Mouse (Mus musculus): ENCODE data around the gene Fbxl4. TPM values are rescaled to one million over a fixed set of nuclear protein-coding genes. Genes with fewer than 3 reads are reported as not detected.
"Not testable (repeated sequence)": the region's sequence is repeated elsewhere in the genome, so short reads cannot be mapped to it uniquely, and the experiment has no call there.

Gene Fbxl4
- polyA plus RNA-seq (2016; fragmentation: Nextera tagmentation; extraction: Ambion mirVana), result 9.2 and 10.7 TPM in 2 replicates

DNA sequence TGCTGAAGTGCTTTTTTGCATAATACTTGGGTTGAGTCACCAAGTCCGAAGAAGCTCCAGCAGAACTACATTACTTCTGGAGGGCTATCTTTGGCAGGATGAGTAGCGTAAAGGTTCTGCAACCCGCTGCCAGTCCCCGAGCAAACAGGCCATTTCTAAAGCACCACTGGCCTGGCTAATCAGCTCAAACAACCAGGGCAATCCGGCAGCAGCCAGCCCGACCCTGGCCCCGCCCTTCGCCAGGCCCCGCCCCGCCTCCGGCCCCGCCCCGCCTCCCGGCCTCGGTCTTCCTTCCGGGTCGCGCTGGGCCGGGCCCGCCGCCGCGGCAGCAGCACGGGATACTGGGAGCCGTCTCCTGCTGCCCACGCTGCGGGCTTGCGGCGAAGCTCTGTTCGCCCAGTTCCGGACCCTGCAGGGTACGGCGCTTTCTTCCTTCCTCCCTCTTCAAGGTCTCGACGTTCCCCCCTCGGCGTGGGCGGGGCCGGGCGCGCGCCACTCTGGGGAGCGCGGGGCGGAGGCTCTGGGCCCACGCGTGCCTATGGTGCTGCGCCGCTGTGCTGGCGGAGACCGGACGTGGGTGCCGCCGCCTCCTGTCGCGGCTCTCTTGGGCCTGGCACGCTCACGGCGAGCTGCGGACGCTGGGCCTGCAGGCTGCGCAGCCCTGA is at the start of gene Fbxl4:
Gene Fbxl4 (plus strand): TSS at position 278 of the 665 bp plus-strand sequence.
- no peaks in the 10 kb centered on the region for H3K27me3 ChIP-seq
- H3K9me3 ChIP-seq, result no peaks in the 10 kb centered on the region
- peak within 1 kb of the TSS; percentile 93 for H3K27ac ChIP-seq
- H3K9ac ChIP-seq, result peak within 1 kb of the TSS; percentile 85
- H3K36me3 ChIP-seq, result no peaks in the 10 kb centered on the region
- under 1% methylated on average over 50 of the region's 62 CpGs for WGBS
- H3K4me1 ChIP-seq, result peaks cover 9% of the 10 kb centered on the region
- ATAC-seq (ENCODE audit: insufficient number of reproducible peaks, insufficient read depth, low FRiP score, low TSS enrichment), result peak; percentile 94
- peak within 1 kb of the TSS; percentile 69 for H3K4me3 ChIP-seq
- peak within 1 kb of the TSS; percentile 62 for H3K4me2 ChIP-seq (replicated peaks)

DNA sequence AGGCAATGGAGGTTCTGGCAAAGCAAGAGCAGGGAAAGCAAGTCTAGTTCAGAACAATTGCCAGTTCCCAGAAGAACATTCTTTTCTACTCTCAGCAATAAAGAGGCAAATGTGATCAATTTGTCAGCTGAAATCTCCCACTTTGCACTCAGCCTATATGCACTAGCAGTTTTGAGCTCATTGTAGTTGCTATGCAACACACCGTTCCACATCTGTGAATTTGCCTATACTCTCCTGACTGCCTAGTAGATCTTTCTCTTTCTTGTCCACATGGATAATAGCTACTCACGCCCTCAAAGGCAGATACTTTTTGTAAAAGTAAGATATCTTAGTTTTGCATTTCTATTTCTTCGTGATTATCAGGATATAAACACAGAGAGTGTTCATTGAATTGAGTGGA is 42.8 kb upstream of the Fbxl4 start:
- WGBS, result 87% methylated on average over 3 of the region's 3 CpGs
- Histone ChIP-seq H3K36me3 (no peaks in the 10 kb centered on the region), H3K4me2 (replicated peaks) (no peak overlapping the region), H3K4me3 (no peak overlapping the region), H3K9ac (no peak overlapping the region), H3K9me3 (no peaks in the 10 kb centered on the region), H3K4me1 (no peaks in the 10 kb centered on the region), H3K27ac (no peak overlapping the region), H3K27me3 (no peaks in the 10 kb centered on the region)
- ATAC-seq (ENCODE audit: insufficient number of reproducible peaks, insufficient read depth, low FRiP score, low TSS enrichment), result no peak

- no peaks in the 10 kb centered on the region for H3K36me3 ChIP-seq
- no peaks in the 10 kb centered on the region for H3K4me1 ChIP-seq
- no peaks in the 10 kb centered on the region for H3K9me3 ChIP-seq
- no peak overlapping the region for H3K4me2 ChIP-seq (replicated peaks)
- ATAC-seq (ENCODE audit: insufficient number of reproducible peaks, insufficient read depth, low FRiP score, low TSS enrichment), result no peak
- 69% methylated on average over 8 of the region's 8 CpGs for WGBS
- no peak overlapping the region for H3K9ac ChIP-seq
- H3K27me3 ChIP-seq, result no peaks in the 10 kb centered on the region
- no peak overlapping the region for H3K27ac ChIP-seq
- no peak overlapping the region for H3K4me3 ChIP-seq
Measured at GRCm38 (mm10) chr4:22342816-22343573, 14.3 kb upstream of the Fbxl4 start.

- not testable (repeated sequence) for H3K9ac ChIP-seq; ATAC-seq (ENCODE audit: insufficient number of reproducible peaks, insufficient read depth, low FRiP score, low TSS enrichment); H3K9me3 ChIP-seq; H3K4me1 ChIP-seq; H3K4me3 ChIP-seq; H3K36me3 ChIP-seq; H3K4me2 ChIP-seq (replicated peaks); H3K27me3 ChIP-seq; H3K27ac ChIP-seq
- 93% methylated on average over 4 of the region's 4 CpGs for WGBS
Measured at GRCm38 (mm10) chr4:22349086-22349485, 8.3 kb upstream of the Fbxl4 start.

DNA sequence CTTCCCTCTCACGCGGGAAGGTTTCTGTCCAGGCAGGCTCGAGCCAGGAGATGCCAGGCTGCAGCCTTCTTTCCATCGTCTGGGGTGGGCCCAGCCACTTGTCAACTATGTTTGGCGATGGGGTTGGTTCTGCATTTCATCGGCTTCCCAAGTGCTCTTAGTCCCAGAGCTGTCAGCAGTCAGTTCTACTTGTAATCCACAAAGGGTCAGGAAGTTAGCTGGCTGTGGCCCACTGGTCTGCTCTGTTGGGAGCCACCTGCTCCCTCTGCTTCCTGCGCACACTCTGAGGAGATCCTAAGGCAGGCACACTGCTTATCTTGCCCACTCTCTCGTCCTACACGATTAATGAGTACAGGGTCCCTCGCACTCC is 573 bp downstream of the Fbxl4 start:
- Histone ChIP-seq H3K4me3 (peak overlapping the region; percentile 69), H3K4me2 (replicated peaks) (peak overlapping the region; percentile 62), H3K27me3 (no peaks in the 10 kb centered on the region), H3K36me3 (no peaks in the 10 kb centered on the region), H3K27ac (peak overlapping the region; percentile 93), H3K9ac (peak overlapping the region; percentile 85), H3K4me1 (peaks cover 9% of the 10 kb centered on the region), H3K9me3 (no peaks in the 10 kb centered on the region)
- peak; percentile 65 for ATAC-seq (ENCODE audit: insufficient number of reproducible peaks, insufficient read depth, low FRiP score, low TSS enrichment)
- WGBS, result 12% methylated on average over 10 of the region's 10 CpGs

- Histone ChIP-seq H3K4me1 (peaks cover 9% of the 10 kb centered on the region), H3K36me3 (no peaks in the 10 kb centered on the region), H3K4me3 (no peak overlapping the region), H3K4me2 (replicated peaks) (peak overlapping the region; percentile 62; the same call in 1 of the 2 replicates), H3K9ac (peak overlapping the region; percentile 85; the same call in 1 of the 2 replicates), H3K27me3 (no peaks in the 10 kb centered on the region), H3K27ac (no peak overlapping the region), H3K9me3 (no peaks in the 10 kb centered on the region)
- ATAC-seq (ENCODE audit: insufficient number of reproducible peaks, insufficient read depth, low FRiP score, low TSS enrichment), result no peak
- WGBS, result 87% methylated on average over 10 of the region's 10 CpGs
Measured at GRCm38 (mm10) chr4:22358487-22358886, 1.1 kb downstream of the Fbxl4 start.

DNA sequence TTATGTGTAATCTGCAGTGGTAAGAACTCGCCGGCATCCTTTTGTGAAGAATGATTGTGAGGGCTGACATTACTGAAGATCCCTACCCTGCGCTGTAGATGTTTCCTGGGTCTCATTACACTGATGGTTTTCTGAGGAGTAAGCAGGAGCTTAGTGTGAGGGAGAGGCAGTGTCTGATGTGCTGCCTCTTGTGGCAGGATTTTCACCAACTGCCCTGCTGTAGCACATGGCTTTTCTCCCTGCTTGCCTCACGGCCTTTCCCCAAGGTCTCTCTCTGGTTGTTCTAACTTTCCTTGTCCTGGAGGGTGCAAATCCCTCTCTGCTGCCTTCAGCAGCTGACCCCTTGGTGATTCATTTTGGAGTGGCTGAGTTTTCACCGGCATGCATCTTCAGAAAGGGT is 10.0 kb downstream of the Fbxl4 start:
- Histone ChIP-seq H3K27ac (no peak overlapping the region), H3K9ac (no peak overlapping the region), H3K27me3 (no peaks in the 10 kb centered on the region), H3K4me1 (no peaks in the 10 kb centered on the region), H3K4me2 (replicated peaks) (no peak overlapping the region), H3K9me3 (no peaks in the 10 kb centered on the region), H3K36me3 (no peaks in the 10 kb centered on the region), H3K4me3 (no peak overlapping the region)
- ATAC-seq (ENCODE audit: insufficient number of reproducible peaks, insufficient read depth, low FRiP score, low TSS enrichment), result no peak
- WGBS, result 50% methylated on average over 5 of the region's 5 CpGs

DNA sequence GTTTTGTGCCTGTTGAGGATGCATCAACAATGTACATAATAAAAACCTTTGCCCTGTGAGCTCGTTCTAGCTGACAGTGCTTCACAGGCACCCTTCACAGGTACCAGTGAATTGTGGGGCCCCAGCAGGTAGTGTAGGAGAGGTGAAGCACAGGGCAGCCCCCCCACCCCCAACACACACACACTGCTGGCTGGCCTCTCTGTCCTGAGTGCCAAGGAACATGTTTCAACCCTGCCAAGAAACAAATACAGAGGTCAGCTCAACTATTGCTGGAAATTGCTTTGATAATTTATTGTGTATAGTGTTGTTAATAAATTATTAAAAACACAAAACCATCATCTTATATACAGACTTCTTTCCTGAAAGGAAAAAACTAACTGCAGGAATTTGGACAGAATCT is 21.2 kb downstream of the Fbxl4 start:
- 52% methylated on average over 1 of the region's 1 CpGs for WGBS
- Histone ChIP-seq H3K27ac (no peak overlapping the region), H3K27me3 (no peaks in the 10 kb centered on the region), H3K36me3 (peaks cover 6% of the 10 kb centered on the region; the same call in 1 of the 2 replicates), H3K9me3 (no peaks in the 10 kb centered on the region), H3K4me1 (no peaks in the 10 kb centered on the region), H3K9ac (no peak overlapping the region), H3K4me2 (replicated peaks) (no peak overlapping the region), H3K4me3 (no peak overlapping the region)
- no peak for ATAC-seq (ENCODE audit: insufficient number of reproducible peaks, insufficient read depth, low FRiP score, low TSS enrichment)

DNA sequence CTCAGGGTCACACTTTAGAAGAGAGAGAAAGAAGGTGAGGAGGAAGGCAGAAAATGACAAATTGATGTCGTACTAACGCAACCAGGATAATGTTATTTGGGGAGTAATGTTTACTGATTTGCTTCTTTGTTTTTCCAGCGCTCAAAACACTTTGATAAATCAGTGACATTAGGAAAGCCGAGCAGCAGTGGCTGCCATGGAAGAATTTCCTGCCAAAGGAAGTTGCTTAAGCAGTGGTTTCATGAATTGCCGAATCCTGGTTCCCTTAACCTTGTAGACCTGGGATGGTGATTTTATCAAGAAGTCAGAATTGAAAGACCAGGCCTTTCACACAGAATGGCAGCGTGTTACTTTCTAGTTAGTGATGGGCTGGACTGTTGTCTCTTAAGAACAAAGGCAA is 23.3 kb downstream of the Fbxl4 start:
- H3K27me3 ChIP-seq, result no peaks in the 10 kb centered on the region
- 77% methylated on average over 6 of the region's 6 CpGs for WGBS
- H3K9ac ChIP-seq, result no peak overlapping the region
- H3K4me2 ChIP-seq (replicated peaks), result no peak overlapping the region
- H3K27ac ChIP-seq, result no peak overlapping the region
- no peaks in the 10 kb centered on the region for H3K4me1 ChIP-seq
- H3K36me3 ChIP-seq, result peaks cover 6% of the 10 kb centered on the region; the same call in 1 of the 2 replicates
- H3K9me3 ChIP-seq, result no peaks in the 10 kb centered on the region
- no peak for ATAC-seq (ENCODE audit: insufficient number of reproducible peaks, insufficient read depth, low FRiP score, low TSS enrichment)
- no peak overlapping the region for H3K4me3 ChIP-seq

- Histone ChIP-seq H3K9ac (no peak overlapping the region), H3K9me3 (no peaks in the 10 kb centered on the region), H3K36me3 (no peaks in the 10 kb centered on the region; the same call in 1 of the 2 replicates), H3K4me3 (no peak overlapping the region), H3K4me2 (replicated peaks) (no peak overlapping the region), H3K4me1 (no peaks in the 10 kb centered on the region), H3K27me3 (no peaks in the 10 kb centered on the region), H3K27ac (no peak overlapping the region)
- WGBS, result 74% methylated on average over 1 of the region's 1 CpGs
- ATAC-seq (ENCODE audit: insufficient number of reproducible peaks, insufficient read depth, low FRiP score, low TSS enrichment), result no peak
Measured at GRCm38 (mm10) chr4:22383528-22384265, 26.4 kb downstream of the Fbxl4 start.

- no peak overlapping the region for H3K9ac ChIP-seq
- H3K4me2 ChIP-seq (replicated peaks), result no peak overlapping the region
- WGBS, result 37% methylated on average over 7 of the region's 7 CpGs
- no peaks in the 10 kb centered on the region for H3K9me3 ChIP-seq
- no peak overlapping the region for H3K27ac ChIP-seq
- H3K4me3 ChIP-seq, result no peak overlapping the region
- H3K4me1 ChIP-seq, result no peaks in the 10 kb centered on the region; the same call in 1 of the 2 replicates
- H3K27me3 ChIP-seq, result no peaks in the 10 kb centered on the region
- no peaks in the 10 kb centered on the region; the same call in 1 of the 2 replicates for H3K36me3 ChIP-seq
- ATAC-seq (ENCODE audit: insufficient number of reproducible peaks, insufficient read depth, low FRiP score, low TSS enrichment), result no peak
Measured at GRCm38 (mm10) chr4:22390045-22390444, 32.7 kb downstream of the Fbxl4 start.

Measured in embryonic facial prominence, embryonic 12.5 days (tissue).